In the genomic region with DNA sequence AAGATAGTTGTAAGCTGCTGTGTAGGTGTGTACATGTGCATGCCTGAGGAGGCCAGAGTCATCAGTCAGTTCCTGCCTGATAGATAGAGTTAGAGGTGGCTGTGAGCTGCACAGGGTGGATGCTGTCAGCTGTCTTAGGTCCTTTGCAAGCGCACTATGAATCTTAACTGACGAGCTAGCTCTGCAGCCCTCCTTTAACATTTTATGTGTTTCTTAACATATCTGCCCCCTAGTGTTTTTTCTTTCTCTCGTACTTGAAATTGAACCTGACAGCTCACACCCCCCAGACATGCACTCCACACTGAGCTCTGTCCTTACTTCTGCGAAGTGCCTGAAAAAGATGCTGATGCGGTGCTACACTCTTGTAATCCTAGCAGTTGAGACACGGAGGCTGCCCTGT, we compare ENCODE assay signal across 12 mouse cellular contexts. TPM values are rescaled to one million over a fixed set of nuclear protein-coding genes. Genes with fewer than 3 reads are reported as not detected.
DNase-seq lines count a peak whose midpoint lies in the region; ATAC-seq and TF ChIP-seq lines count a peak whose summit lies in the region.
"Had no signal": no experiment of that assay in that cellular context is flagged by ENCODE, and none has a peak within 500 bp of the region (broad histone marks: within the 10 kb centered on the region; RNA-seq: fewer than 3 reads in every experiment).

No protein-coding gene starts in this region.

- no peaks in the 10 kb centered on the region for H3K36me3 ChIP-seq in lung, postnatal 0 days (ENCODE audit: insufficient read depth, low read length)
- H3K36me3 ChIP-seq in limb, embryonic 10.5 days: 0 out of 2 replicates have a peak, but pooled peaks cover 5% of the 10 kb centered on the region
- H3K36me3 ChIP-seq: forebrain, embryonic 15.5 days; hindbrain, embryonic 10.5 days had no signal

- DNase-seq in gastrocnemius, adult 2 months: peak; percentile 49
- no peak for DNase-seq in gastrocnemius, postnatal 10 days
- DNase-seq in lung, postnatal 0 days (ENCODE audit: low spot score): peak; percentile 32
- no peak for DNase-seq in lung, postnatal 10 days
- DNase-seq in Patski (ENCODE audit: low read depth, low spot score): no peak
- DNase-seq in limb, embryonic 10.5 days (ENCODE audit: low spot score): no peak
- DNase-seq in left cerebral cortex, postnatal 14 days (ENCODE audit: low spot score in 2 of 2): no peak

- TF ChIP-seq EP300 in lung, postnatal 0 days (IDR thresholded peaks at IDR 0.05): no peak

- no peaks in the 10 kb centered on the region for H3K27me3 ChIP-seq in lung, postnatal 0 days (replicated peaks; ENCODE audit: insufficient read depth, low read length)
- no peaks in the 10 kb centered on the region for H3K27me3 ChIP-seq in Patski
- no peaks in the 10 kb centered on the region for H3K27me3 ChIP-seq in limb, embryonic 10.5 days (ENCODE audit: low read depth, poor library complexity, severe bottlenecking)
- H3K27me3 ChIP-seq: forebrain, embryonic 15.5 days; neural tube, embryonic 15.5 days had no signal

- POLR2A ChIA-PET in Patski (lab: Charles Lee): no interaction called here

- peak overlapping the region; percentile 85 for H3K27ac ChIP-seq in gastrocnemius, adult 2 months
- H3K27ac ChIP-seq in lung, postnatal 0 days (ENCODE audit: low read length): no peak overlapping the region
- H3K27ac ChIP-seq in olfactory bulb, adult 2 months (ENCODE audit: insufficient read depth, low read depth, low read length): 0 out of 2 replicates have a peak overlapping the region, but pooled peaks have one; percentile 54
- no peak overlapping the region for H3K27ac ChIP-seq in limb, embryonic 10.5 days
- H3K27ac ChIP-seq: forebrain, embryonic 15.5 days; hindbrain, embryonic 10.5 days; macrophage; neural tube, embryonic 15.5 days had no signal

- H3K9ac ChIP-seq in lung, postnatal 0 days (replicated peaks; ENCODE audit: low read depth): no peak overlapping the region
- H3K9ac ChIP-seq: forebrain, embryonic 15.5 days; neural tube, embryonic 15.5 days had no signal

- H3K9me3 ChIP-seq in lung, postnatal 0 days (ENCODE audit: low read length): no peaks in the 10 kb centered on the region
- H3K9me3 ChIP-seq in limb, embryonic 10.5 days (replicated peaks): no peaks in the 10 kb centered on the region
- H3K9me3 ChIP-seq: forebrain, embryonic 15.5 days; hindbrain, embryonic 10.5 days; neural tube, embryonic 15.5 days had no signal

- no peak overlapping the region for H3K4me2 ChIP-seq in lung, postnatal 0 days (replicated peaks; ENCODE audit: low read depth, low read length)
- H3K4me2 ChIP-seq: forebrain, embryonic 15.5 days; neural tube, embryonic 15.5 days had no signal

- intact Hi-C loops in gastrocnemius, adult 2 months (cut with DNase I): loop anchor here (5.0 kb wide), 1 partner anchor 203 kb away; no protein-coding TSS in a partner anchor
- intact Hi-C loops in left cerebral cortex, postnatal 14 days (cut with DNase I): no loop called here

- peaks cover 3% of the 10 kb centered on the region; the same call in 1 of the 2 replicates for H3K4me1 ChIP-seq in lung, postnatal 0 days (ENCODE audit: insufficient read depth, low read depth, low read length)
- peaks cover 6% of the 10 kb centered on the region for H3K4me1 ChIP-seq in olfactory bulb, adult 2 months (ENCODE audit: control insufficient read depth, insufficient read depth, low read length)
- no peaks in the 10 kb centered on the region for H3K4me1 ChIP-seq in limb, embryonic 10.5 days

- CTCF ChIA-PET in Patski (lab: Charles Lee): interaction anchor here (0.9 to 2.3 kb wide), 10 partner anchors 9 to 222 kb away, joined by 3 to 11 read pairs (median 4); a partner anchor contains a TSS

- ATAC-seq in lung, postnatal 0 days: no peak
- ATAC-seq in Patski: no peak
- ATAC-seq: forebrain, embryonic 15.5 days had no signal

- peak overlapping the region; percentile 27 for H3K4me3 ChIP-seq in gastrocnemius, adult 2 months
- H3K4me3 ChIP-seq in lung, postnatal 0 days (ENCODE audit: low read depth, low read length): no peak overlapping the region
- H3K4me3 ChIP-seq in olfactory bulb, adult 2 months (ENCODE audit: insufficient read depth, low read depth, low read length): no peak overlapping the region
- no peak overlapping the region for H3K4me3 ChIP-seq in limb, embryonic 10.5 days
- H3K4me3 ChIP-seq: forebrain, embryonic 15.5 days; hindbrain, embryonic 10.5 days; neural tube, embryonic 15.5 days had no signal

- in situ Hi-C loops in Patski (cut with MboI; ENCODE audit: low pct_unique_long_range_greater_than_20kb): no loop called here

- 48% methylated on average over 6 of the region's 6 CpGs for WGBS in lung, postnatal 0 days
- WGBS in olfactory bulb, adult 2 months: 33% methylated on average over 6 of the region's 6 CpGs
- 57% methylated on average over 6 of the region's 6 CpGs for WGBS in limb, embryonic 10.5 days

- peak; percentile 29 for TF ChIP-seq CTCF in gastrocnemius, adult 2 months (IDR thresholded peaks at IDR 0.05)
- TF ChIP-seq CTCF in lung, postnatal 0 days (IDR thresholded peaks at IDR 0.05): peak; percentile 17; the same call in 1 of the 2 replicates
- TF ChIP-seq CTCF in Patski (IDR thresholded peaks at IDR 0.05): peak; percentile 31
- TF ChIP-seq CTCF in olfactory bulb, adult 2 months (IDR thresholded peaks at IDR 0.05; ENCODE audit: insufficient read depth, low read depth, low read length): no peak

- TF ChIP-seq POLR2A in olfactory bulb, adult 2 months (IDR thresholded peaks at IDR 0.05; ENCODE audit: insufficient read depth, low read depth, low read length): no peak

RNA-seq across cellular contexts. Expression of a gene that starts 18.6 kb away (rescaled TPM):
- total RNA-seq in gastrocnemius, adult 2 months (2021): 10 to 100 TPM; 19.9 to 34.9 TPM
- 10 to 100 TPM; 16.6 to 19.2 TPM for total RNA-seq in gastrocnemius, postnatal 10 days (2021)
- 9.6 and 9.9 TPM in 2 replicates for polyA plus RNA-seq in lung, postnatal 0 days (2015; fragmentation: Nextera tagmentation; extraction: Ambion mirVana)
- polyA plus RNA-seq in Patski (2021): 32.4 TPM
- polyA plus RNA-seq in olfactory bulb, adult 2 months (2012; ENCODE audit: insufficient read depth, insufficient read length, low replicate concordance, missing spikeins): not detected in 2 replicates
- polyA plus RNA-seq in limb, embryonic 10.5 days (2016; fragmentation: Nextera tagmentation; extraction: Ambion mirVana): 5.4 and 8.0 TPM in 2 replicates
- 10 to 100 TPM; 24.1 to 27.8 TPM for total RNA-seq in left cerebral cortex, postnatal 14 days (2021)

RNA-seq across cellular contexts. Expression of a gene that starts 54.9 kb away (rescaled TPM):
- not detected for total RNA-seq in gastrocnemius, adult 2 months (2021)
- 1 to 10 TPM in 1 of 2 experiments, under 1 TPM in 1; 0.65 to 1.2 TPM for total RNA-seq in gastrocnemius, postnatal 10 days (2021)
- polyA plus RNA-seq in lung, postnatal 0 days (2015; fragmentation: Nextera tagmentation; extraction: Ambion mirVana): 0.57 and 1.5 TPM in 2 replicates
- polyA plus RNA-seq in Patski (2021): 2.7 TPM
- polyA plus RNA-seq in olfactory bulb, adult 2 months (2012; ENCODE audit: insufficient read depth, insufficient read length, low replicate concordance, missing spikeins): not detected in 2 replicates
- 4.1 and 4.9 TPM in 2 replicates for polyA plus RNA-seq in limb, embryonic 10.5 days (2016; fragmentation: Nextera tagmentation; extraction: Ambion mirVana)
- not detected for total RNA-seq in left cerebral cortex, postnatal 14 days (2021)

Comparison
In these comparisons a context has a peak if more than half of its experiments do, and no peak if none do; other contexts are left out.
1. DNase-seq: peak in gastrocnemius, adult 2 months (single experiment) and lung, postnatal 0 days (single experiment); none in gastrocnemius, postnatal 10 days (single experiment), lung, postnatal 10 days (single experiment), Patski (single experiment), limb, embryonic 10.5 days (single experiment) and left cerebral cortex, postnatal 14 days (0 of 2).
2. H3K27ac ChIP-seq: peak in gastrocnemius, adult 2 months (single experiment) and olfactory bulb, adult 2 months (single experiment); none in lung, postnatal 0 days (single experiment) and limb, embryonic 10.5 days (single experiment).